Mouse (Mus musculus) bone marrow macrophage, adult 2 months (primary cell): ENCODE measurements at regions not wholly inside any gene's neighbourhood (a gene's known extent, or its start where the extent isn't known, plus 50 kb on each side); places are given as distances from the start of the nearest gene placed in this dataset.

Experiments
- CTCF ChIP-seq: IDR thresholded peaks from 2 replicates; pipeline ENCODE4 v1.5.1; 2012; ENCODE audit warnings: low read depth, mild to moderate bottlenecking, low read length, moderate library complexity
- POLR2A ChIP-seq: IDR thresholded peaks from 2 replicates; pipeline ENCODE4 v1.6.1; 2012; ENCODE audit warnings: mild to moderate bottlenecking, low read depth, low read length, borderline replicate concordance

DNA sequence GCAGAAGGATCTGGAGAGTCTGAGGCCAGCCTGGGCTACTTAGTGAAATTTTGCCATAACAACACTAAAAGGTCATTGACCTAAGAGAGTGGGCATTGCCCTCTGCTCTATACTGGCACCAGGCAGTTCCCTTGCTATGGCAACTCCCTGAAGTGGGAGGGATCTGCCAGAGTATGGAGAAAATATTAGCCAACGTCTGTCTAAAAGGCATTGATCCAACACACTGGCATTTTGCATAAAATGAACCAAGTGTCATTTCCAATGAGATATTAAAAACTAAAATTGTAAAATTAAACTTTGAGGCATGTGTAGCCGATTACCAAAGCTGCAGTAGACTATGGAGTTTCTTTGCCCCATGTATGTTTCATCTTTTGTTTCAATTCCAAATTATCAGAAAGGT is 57.6 kb upstream of the Mpp6 start:
- no peak for TF ChIP-seq CTCF
- TF ChIP-seq POLR2A = no peak
